Mouse (Mus musculus) CH12.LX (cell line): ENCODE measurements at regions not wholly inside any gene's neighbourhood (a gene's known extent, or its start where the extent isn't known, plus 50 kb on each side); places are given as distances from the start of the nearest gene placed in this dataset.

Experiments used
- DNase-seq: peaks from one replicate; pipeline ENCODE4 v3.0.0-alpha.2; 2013; ENCODE audit errors: extremely low read depth
- H3K27ac ChIP-seq: 2 replicates; pipeline ENCODE4 v1.5.1; 2012; ENCODE audit warnings: low read depth, mild to moderate bottlenecking, control low read depth, moderate library complexity; ENCODE audit not compliant: insufficient read depth
- H3K27me3 ChIP-seq: replicated peaks from 2 replicates; pipeline ENCODE3; 2012; ENCODE audit warnings: inconsistent platforms
- H3K36me3 ChIP-seq, 2 experiments: replicated peaks in 1 of 2; 2 replicates each; pipeline versions ENCODE3 to v1.6.1; 2012; ENCODE audit warnings: inconsistent platforms in 1 of 2, low read length in 1 of 2, mild to moderate bottlenecking in 1 of 2, mixed read lengths in 1 of 2, moderate library complexity in 1 of 2; ENCODE audit not compliant: control insufficient read depth in 1 of 2, insufficient read depth in 1 of 2
- H3K4me1 ChIP-seq, 2 experiments: 2 replicates each; pipeline ENCODE4 v1.6.1; 2012; ENCODE audit warnings: inconsistent platforms in 1 of 2, moderate library complexity in 1 of 2; ENCODE audit not compliant: insufficient read depth in 2 of 2, control insufficient read depth in 1 of 2
- H3K4me2 ChIP-seq: 2 replicates; pipeline ENCODE4 v1.6.1; 2012; ENCODE audit warnings: low read depth, mild to moderate bottlenecking, control low read depth; ENCODE audit not compliant: poor library complexity, insufficient read depth, severe bottlenecking
- H3K4me3 ChIP-seq, 3 experiments: fragments of 150-350 bp in 1 of 3; sonication (generic) in 1 of 3; replicated peaks in 1 of 3; 2 replicates each; pipeline versions ENCODE3 to v1.5.1; 2011 to 2012; ENCODE audit warnings: low read depth in 2 of 3, low read length in 2 of 3, mild to moderate bottlenecking in 2 of 3, moderate library complexity in 2 of 3, control low read depth in 1 of 3, improper control_type of control experiment in 1 of 3, inconsistent platforms in 1 of 3, mixed read lengths in 1 of 3; ENCODE audit not compliant: poor library complexity in 1 of 3
- H3K79me2 ChIP-seq: replicated peaks from 2 replicates; pipeline ENCODE4 v1.6.1; 2012; ENCODE audit warnings: mild to moderate bottlenecking, moderate library complexity; ENCODE audit not compliant: control insufficient read depth, poor library complexity, insufficient read depth, severe bottlenecking; ENCODE audit errors: extremely low read depth
- H3K9ac ChIP-seq: 2 replicates; pipeline ENCODE4 v1.6.1; 2012; ENCODE audit warnings: low read depth, mild to moderate bottlenecking, control low read depth, moderate library complexity; ENCODE audit not compliant: insufficient read depth
- H3K9me3 ChIP-seq: replicated peaks from 2 replicates; pipeline ENCODE3; 2012; ENCODE audit warnings: low read length, inconsistent platforms, mixed read lengths
- CHD1 ChIP-seq: IDR thresholded peaks from 2 replicates; pipeline ENCODE4 v1.6.1; 2012; ENCODE audit warnings: low read depth, low read length, improper control_type of control experiment, inconsistent platforms
- CHD2 ChIP-seq: IDR thresholded peaks from 2 replicates; pipeline ENCODE4 v1.6.1; 2011; ENCODE audit warnings: low read length, improper control_type of control experiment
- E2F4 ChIP-seq: IDR thresholded peaks from 2 replicates; pipeline ENCODE4 v1.6.1; 2011; ENCODE audit warnings: low read depth, low read length, improper control_type of control experiment; ENCODE audit not compliant: insufficient replicate concordance
- ELF1 ChIP-seq: IDR thresholded peaks from 2 replicates; pipeline ENCODE4 v1.6.1; 2014; ENCODE audit warnings: low read depth, mild to moderate bottlenecking, inconsistent platforms, low read length, improper control_type of control experiment
- HCFC1 ChIP-seq: IDR thresholded peaks from 2 replicates; pipeline ENCODE4 v1.6.1; 2012; ENCODE audit warnings: low read depth, mild to moderate bottlenecking, inconsistent platforms, low read length, improper control_type of control experiment
- JUN ChIP-seq: IDR thresholded peaks from 2 replicates; pipeline ENCODE4 v1.6.1; 2011; ENCODE audit warnings: low read depth, mild to moderate bottlenecking, low read length, improper control_type of control experiment, moderate library complexity; ENCODE audit not compliant: insufficient read depth
- JUND ChIP-seq: conservative IDR thresholded peaks from 2 replicates; pipeline ENCODE4 v1.6.1; 2011; ENCODE audit warnings: low read depth, low read length, improper control_type of control experiment
- MAFK ChIP-seq: IDR thresholded peaks from 2 replicates; pipeline ENCODE4 v1.6.1; 2011; ENCODE audit warnings: low read length, improper control_type of control experiment; ENCODE audit not compliant: insufficient replicate concordance
- MAZ ChIP-seq: IDR thresholded peaks from 2 replicates; pipeline ENCODE4 v1.6.1; 2012; ENCODE audit warnings: low read depth, mild to moderate bottlenecking, inconsistent platforms, low read length, improper control_type of control experiment, moderate library complexity
- MEF2A ChIP-seq: IDR thresholded peaks from 2 replicates; pipeline ENCODE4 v1.6.1; 2014; ENCODE audit warnings: low read depth, mild to moderate bottlenecking, inconsistent platforms, low read length, improper control_type of control experiment, borderline replicate concordance
- MXI1 ChIP-seq: IDR thresholded peaks from 2 replicates; pipeline ENCODE4 v1.6.1; 2011; ENCODE audit warnings: mild to moderate bottlenecking, low read depth, low read length, improper control_type of control experiment
- MYC ChIP-seq: IDR thresholded peaks from 2 replicates; pipeline ENCODE4 v1.6.1; 2011; ENCODE audit warnings: low read depth, mild to moderate bottlenecking, improper control_type of control experiment, low read length
- PAX5 ChIP-seq: IDR thresholded peaks from 2 replicates; pipeline ENCODE4 v1.6.1; 2012; ENCODE audit warnings: low read length, inconsistent platforms, mixed read lengths
- POLR2A ChIP-seq: IDR thresholded peaks from 2 replicates; pipeline ENCODE4 v1.6.1; 2011; ENCODE audit warnings: low read depth, mild to moderate bottlenecking, improper control_type of control experiment, low read length
- POLR2AphosphoS2 ChIP-seq: IDR thresholded peaks from 2 replicates; pipeline ENCODE4 v1.6.1; 2011; ENCODE audit warnings: low read depth, low read length, improper control_type of control experiment
- SIN3A ChIP-seq: IDR thresholded peaks from 2 replicates; pipeline ENCODE4 v1.6.1; 2012; ENCODE audit warnings: low read length, improper control_type of control experiment, inconsistent platforms
- TBP ChIP-seq: conservative IDR thresholded peaks from 2 replicates; pipeline ENCODE4 v1.6.1; 2011; ENCODE audit warnings: low read depth, low read length, improper control_type of control experiment
- USF2 ChIP-seq: conservative IDR thresholded peaks from 2 replicates; pipeline ENCODE4 v1.6.1; 2011; ENCODE audit warnings: low read depth, low read length, improper control_type of control experiment
- ZC3H11A ChIP-seq: IDR thresholded peaks from 2 replicates; pipeline ENCODE4 v1.6.1; 2012; ENCODE audit warnings: low read depth, mild to moderate bottlenecking, inconsistent platforms, low read length, improper control_type of control experiment
- ZKSCAN1 ChIP-seq: IDR thresholded peaks from 2 replicates; pipeline ENCODE4 v1.6.1; 2012; ENCODE audit warnings: low read depth, inconsistent platforms, low read length, improper control_type of control experiment, borderline replicate concordance
- ZMIZ1 ChIP-seq: IDR thresholded peaks from 2 replicates; pipeline ENCODE4 v1.6.1; 2012; ENCODE audit warnings: low read depth, mild to moderate bottlenecking, inconsistent platforms, low read length, improper control_type of control experiment
- dilution Hi-C: fragments of 300-500 bp; cut with MboI; formaldehyde crosslinking; loops from 2 replicates; pipeline ENCODE4 v1.14.3; 2020; ENCODE audit warnings: low sequenced_read_pairs; ENCODE audit not compliant: extremely low pct_unique_long_range_greater_than_20kb, extremely low pct_ligation_motif_present
- in situ Hi-C: fragments of 300-500 bp; cut with MboI; formaldehyde crosslinking; loops from 3 replicates; pipeline ENCODE4 v1.14.3; 2019; ENCODE audit warnings: low sequenced_read_pairs, low pct_ligation_motif_present, low pct_unique_long_range_greater_than_20kb, mixed read lengths

- dilution Hi-C loops, result no loop called here
- H3K27ac ChIP-seq, result no peak overlapping the region
Measured at GRCm38 (mm10) chr14:76695691-76696355, 139.1 kb upstream of the Serp2 start.

GRCm38 (mm10) chr14:76694894-76695293, 138.2 kb upstream of the Serp2 start:
- TF ChIP-seq PAX5 (no peak), JUN (no peak), CHD1 (no peak), CHD2 (no peak), POLR2A (no peak), MEF2A (no peak), ZC3H11A (no peak)
- no peaks in the 10 kb centered on the region for H3K9me3 ChIP-seq
- H3K9ac ChIP-seq, result no peak overlapping the region
- no peak overlapping the region for H3K4me3 ChIP-seq
- no peak overlapping the region for H3K27ac ChIP-seq
- H3K4me1 ChIP-seq, result peaks cover 3 to 23% of the 10 kb centered on the region in 2 experiments; a peak in 3 of 4 replicates
- DNase-seq, result no peak
- no peaks in the 10 kb centered on the region for H3K27me3 ChIP-seq
- H3K79me2 ChIP-seq, result no peaks in the 10 kb centered on the region
- H3K4me2 ChIP-seq, result no peak overlapping the region
- in situ Hi-C loops (no loop called here), dilution Hi-C loops (no loop called here)
- no peaks in the 10 kb centered on the region for H3K36me3 ChIP-seq

More at GRCm38 (mm10) chr14:76695691-76696355, 139.1 kb upstream of the Serp2 start:
- Histone ChIP-seq H3K79me2 (no peaks in the 10 kb centered on the region), H3K9ac (no peak overlapping the region), H3K9me3 (no peaks in the 10 kb centered on the region), H3K4me1 (peaks cover 3 to 24% of the 10 kb centered on the region in 2 experiments; a peak in 3 of 4 replicates), H3K36me3 (no peaks in the 10 kb centered on the region), H3K4me2 (no peak overlapping the region), H3K27me3 (no peaks in the 10 kb centered on the region), H3K4me3 (no peak overlapping the region)
- in situ Hi-C loops, result no loop called here
- TF ChIP-seq TBP, result no peak
- DNase-seq, result no peak

GRCm38 (mm10) chr14:76693351-76694317, 136.9 kb upstream of the Serp2 start:
- H3K4me1 ChIP-seq, result peaks cover 0 to 26% of the 10 kb centered on the region in 2 experiments; a peak in 3 of 4 replicates
- H3K9ac ChIP-seq, result no peak overlapping the region
- no peak for DNase-seq
- H3K4me3 ChIP-seq, result no peak overlapping the region
- H3K9me3 ChIP-seq, result no peaks in the 10 kb centered on the region
- H3K4me2 ChIP-seq, result no peak overlapping the region
- dilution Hi-C loops (no loop called here), in situ Hi-C loops (no loop called here)
- H3K36me3 ChIP-seq, result no peaks in the 10 kb centered on the region
- TF ChIP-seq POLR2AphosphoS2, result no peak
- TF ChIP-seq ZC3H11A, result no peak
- TF ChIP-seq E2F4, result no peak
- no peak for TF ChIP-seq CHD2
- no peak for TF ChIP-seq JUN
- no peak for TF ChIP-seq MYC
- no peak for TF ChIP-seq HCFC1
- no peak for TF ChIP-seq JUND
- TF ChIP-seq MAZ, result no peak
- TF ChIP-seq POLR2A, result no peak
- no peak for TF ChIP-seq ZKSCAN1
- no peak for TF ChIP-seq MAFK
- no peak for TF ChIP-seq ELF1
- no peak for TF ChIP-seq USF2
- no peak for TF ChIP-seq SIN3A
- TF ChIP-seq ZMIZ1, result no peak
- no peak for TF ChIP-seq MXI1
- no peak overlapping the region for H3K27ac ChIP-seq
- no peaks in the 10 kb centered on the region for H3K27me3 ChIP-seq
- H3K79me2 ChIP-seq, result no peaks in the 10 kb centered on the region
